Mouse (Mus musculus) liver (tissue): Measurements from ENCODE around the gene Myocd.

Experiments
- DNase-seq: peaks from one replicate; pipeline ENCODE4 v3.0.0-alpha.2; 2020; ENCODE audit warnings: mixed read lengths

The Myocd gene

DNA sequence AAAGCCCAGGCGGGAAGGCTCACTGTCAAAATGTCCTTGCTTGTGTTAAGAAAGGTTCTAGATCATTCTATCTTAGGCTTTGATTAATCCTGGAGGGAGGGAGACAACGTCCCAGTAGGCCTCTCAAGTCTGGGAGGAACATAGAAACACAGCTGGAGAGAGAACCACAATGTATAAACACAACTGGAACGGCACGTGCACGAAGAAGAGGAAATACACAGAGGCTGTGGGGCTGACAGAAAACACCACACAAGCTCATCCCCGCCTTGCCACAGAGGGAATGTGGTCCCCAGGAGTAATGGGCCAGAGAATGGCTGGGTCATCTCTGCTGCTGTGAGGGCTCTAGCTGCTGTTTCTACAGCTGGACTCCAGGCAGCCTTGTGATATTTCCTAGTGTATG, 58.1 kb downstream of the Myocd start:
- DNase-seq = no peak

GRCm38 (mm10) chr11:65209441-65209840, 60.3 kb downstream of the Myocd start:
- no peak for DNase-seq

DNA sequence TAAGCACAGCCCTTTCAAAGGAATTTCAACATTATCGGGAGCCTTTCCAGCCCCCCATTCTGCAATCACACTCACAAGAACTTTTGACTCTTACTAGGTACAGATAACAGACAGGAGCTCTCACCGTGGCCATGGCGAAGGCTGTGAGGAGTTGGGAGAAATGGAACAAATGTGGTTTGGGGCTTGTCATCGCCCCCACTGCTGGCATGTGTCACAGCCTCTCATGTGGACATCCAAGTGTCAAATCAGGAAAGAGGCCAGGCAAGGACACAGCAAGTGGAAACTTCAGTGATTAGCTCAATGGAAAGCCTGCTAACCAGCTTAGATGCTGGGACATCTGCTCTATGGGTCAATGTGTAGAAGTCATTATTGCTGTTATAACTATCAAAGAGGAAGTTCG, 64.5 kb downstream of the Myocd start:
- DNase-seq = no peak

DNA sequence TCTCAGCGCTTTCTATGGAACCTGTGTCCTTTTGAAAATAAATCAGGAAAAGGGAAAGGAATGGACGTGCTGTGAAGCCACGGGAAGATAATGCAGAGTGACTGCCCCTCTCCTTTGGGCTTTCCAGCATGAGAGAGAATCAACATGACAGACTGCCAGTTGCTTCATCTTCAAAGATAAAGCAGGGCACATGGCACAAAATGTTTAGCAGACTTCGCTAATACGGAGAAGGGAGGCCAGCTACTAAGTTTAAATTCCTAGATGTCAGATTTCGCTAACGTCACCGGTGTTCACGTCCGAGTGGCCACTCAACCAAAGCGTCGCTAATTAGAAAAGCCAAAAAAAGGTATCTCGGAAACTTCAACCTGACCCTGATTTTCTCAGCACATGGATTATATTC, 65.1 kb downstream of the Myocd start:
- DNase-seq = no peak

DNA sequence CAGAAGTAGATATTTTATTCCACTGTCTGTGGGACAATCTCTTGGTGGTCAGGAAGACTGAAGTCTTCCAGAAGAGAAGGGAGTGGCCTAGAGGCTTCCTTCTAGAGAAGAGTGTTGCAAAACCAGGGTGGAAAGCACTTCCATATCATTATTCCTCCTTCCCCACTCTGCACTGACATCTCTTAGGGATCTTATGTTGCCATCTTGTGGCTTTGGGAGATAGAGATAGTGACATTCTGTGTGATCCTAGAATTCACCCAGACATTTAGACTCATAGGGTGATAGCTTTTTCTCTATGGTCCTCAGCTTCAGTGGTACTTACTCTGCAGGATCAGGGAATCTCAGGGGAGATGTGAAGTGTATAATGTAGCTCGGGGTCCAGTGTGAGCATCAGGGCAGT, 66.8 kb downstream of the Myocd start:
- DNase-seq = no peak

GRCm38 (mm10) chr11:65202236-65202635, 67.6 kb downstream of the Myocd start:
- DNase-seq = no peak

DNA sequence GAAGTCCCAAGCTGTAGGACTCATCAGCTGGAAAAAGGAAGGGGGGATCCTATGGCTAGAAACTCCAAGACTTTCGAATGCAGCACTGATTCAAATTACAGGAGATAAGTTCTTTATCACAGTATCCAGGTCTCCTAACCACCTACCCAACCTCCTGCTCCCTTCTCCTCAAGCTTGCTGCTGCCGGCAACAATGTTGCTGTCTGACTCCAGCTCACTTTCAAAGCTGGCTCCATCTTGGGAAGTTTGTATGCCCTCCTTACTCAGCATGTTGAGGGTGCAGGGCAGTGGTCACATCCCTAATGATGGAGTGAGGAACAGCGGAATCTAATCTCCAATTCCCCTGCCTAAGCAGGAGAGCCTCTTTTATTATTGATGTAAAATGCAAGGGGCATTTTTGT, 71.8 kb downstream of the Myocd start:
- no peak for DNase-seq

DNA sequence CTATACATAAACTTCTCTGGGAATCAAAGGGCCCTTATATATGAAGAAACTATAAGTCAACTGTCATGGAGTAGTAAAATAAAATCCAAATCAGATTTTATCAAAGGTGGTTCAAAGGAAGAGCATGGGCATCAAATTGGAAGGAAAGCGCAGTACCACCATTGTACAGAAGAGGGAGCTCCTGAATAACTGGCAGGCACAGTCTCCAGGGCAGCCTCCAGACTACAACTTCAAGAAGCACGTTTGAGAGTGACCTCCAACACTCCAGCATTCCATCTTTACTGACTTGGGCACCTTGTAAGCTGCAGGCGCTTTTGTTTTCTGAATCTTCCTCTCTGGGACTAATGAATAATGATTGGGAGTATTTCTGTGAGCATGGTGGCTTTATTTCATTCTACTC, 72.5 kb downstream of the Myocd start:
- peak; percentile 35 for DNase-seq

DNA sequence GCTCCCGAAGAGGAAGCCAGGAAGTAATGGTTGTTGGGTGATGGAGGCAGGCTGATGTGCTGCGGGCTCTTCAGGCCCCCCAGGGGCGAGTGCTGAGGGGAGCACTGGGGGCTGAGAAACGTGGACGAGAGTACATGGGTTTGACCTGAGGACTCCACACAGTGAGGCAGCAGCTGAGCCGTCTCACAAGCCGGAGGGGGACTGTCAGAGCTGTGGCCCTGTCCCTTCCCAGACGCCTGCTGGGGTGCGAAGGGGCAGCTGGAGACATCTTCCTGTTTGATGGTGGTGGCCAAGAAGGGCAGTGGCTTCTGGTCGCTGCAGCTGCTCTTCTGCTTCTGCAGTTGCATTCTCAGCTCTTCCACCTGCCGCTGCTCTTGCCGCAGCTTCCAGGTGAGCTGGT, 82.8 kb downstream of the Myocd start:
- DNase-seq = no peak

DNA sequence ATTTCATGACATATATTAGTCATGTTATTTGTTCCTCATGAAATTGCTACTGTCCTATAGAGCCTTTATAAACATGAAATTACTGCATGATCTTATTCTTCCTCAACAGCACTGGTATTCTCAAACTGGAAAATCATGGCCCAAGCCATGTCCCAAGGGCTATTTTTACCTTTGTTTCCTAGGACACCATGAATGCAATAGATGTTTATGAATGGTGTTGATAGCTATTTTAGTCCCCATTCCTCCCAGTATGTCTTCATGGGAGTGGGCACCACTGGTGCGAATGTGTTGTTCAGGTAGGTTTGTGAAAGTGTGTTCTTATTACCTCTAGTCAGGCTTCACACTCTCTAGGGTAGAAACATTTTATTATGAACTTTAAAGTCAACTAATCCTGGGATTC, 84.7 kb downstream of the Myocd start:
- DNase-seq = no peak

- no peak for DNase-seq
Measured at GRCm38 (mm10) chr11:65170121-65170750, 99.6 kb downstream of the Myocd start.

- DNase-seq = peak; percentile 47
Measured at GRCm38 (mm10) chr11:65162767-65163120, 107.0 kb downstream of the Myocd start, which contains the start of gene Arhgap44. Arhgap44 (minus strand) TSS chr11:65162961.

GRCm38 (mm10) chr11:65161881-65162766, 107.7 kb downstream of the Myocd start:
- DNase-seq = peak; percentile 7

DNA sequence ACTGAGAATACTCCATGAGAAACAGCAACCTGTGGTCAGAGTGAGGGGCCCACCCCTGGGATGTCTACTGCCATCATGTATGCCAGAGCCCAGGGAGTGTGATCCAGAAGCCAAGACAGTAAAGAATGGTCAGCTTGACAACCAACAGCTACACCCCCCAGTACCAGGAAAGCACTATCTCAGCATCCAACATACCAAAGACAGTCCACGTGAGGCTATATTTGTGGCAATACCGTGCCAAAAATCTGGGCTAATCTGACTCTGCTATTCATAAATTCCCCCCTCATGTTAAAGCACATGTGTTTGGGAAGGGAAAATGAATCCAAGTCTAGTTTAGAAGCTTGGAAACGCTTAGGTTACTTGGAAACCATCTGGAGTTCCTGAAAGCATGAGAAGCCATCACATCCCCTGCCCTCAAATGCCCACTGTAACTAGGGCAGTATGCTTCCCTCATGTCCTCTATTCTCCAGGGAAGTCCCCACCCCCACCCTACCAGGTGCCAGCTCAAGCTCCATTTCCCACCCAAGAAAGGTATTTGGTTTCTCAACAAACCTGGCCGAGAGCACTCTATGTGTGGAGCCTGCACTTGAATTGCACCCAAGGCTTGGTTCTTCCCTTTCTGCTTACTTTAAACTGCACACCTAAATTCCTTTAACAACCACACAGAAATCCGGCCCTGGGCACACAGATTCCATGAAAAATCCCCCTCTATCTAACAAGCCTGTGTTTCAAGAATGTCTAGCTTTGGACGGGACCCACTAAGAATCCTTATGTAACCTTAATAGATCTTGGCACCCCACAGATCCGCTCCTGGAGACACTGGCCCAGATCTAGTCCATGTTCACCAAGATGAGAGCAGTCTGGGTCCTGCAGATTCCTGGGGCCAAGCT, 108.6 kb downstream of the Myocd start:
- no peak for DNase-seq

DNA sequence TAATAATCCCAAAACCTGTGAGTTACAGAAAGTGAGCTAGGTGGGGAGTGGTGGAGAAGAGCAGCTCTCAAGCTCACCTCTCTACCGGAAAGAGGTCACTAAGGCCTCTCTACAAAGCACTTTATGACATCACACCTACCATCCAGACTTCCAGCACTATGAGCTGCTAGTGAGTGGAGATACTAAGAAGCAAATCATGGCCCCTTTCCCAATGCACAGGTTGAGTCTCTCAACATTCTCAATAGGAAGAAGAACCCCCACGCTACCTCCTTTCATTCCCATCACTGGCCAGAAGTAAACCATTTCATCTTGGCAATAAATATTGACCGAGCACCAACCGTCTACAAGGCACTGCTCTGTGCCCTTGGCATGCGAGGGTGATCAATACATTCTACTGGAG, 110.0 kb downstream of the Myocd start, which contains the start of gene 1700086D15Rik:
Gene 1700086D15Rik, minus strand, starts transcription at position 101 of the 400 bp plus-strand sequence.
- no peak for DNase-seq

GRCm38 (mm10) chr11:65158658-65158990, 111.2 kb downstream of the Myocd start:
- no peak for DNase-seq

- no peak for DNase-seq
Measured at GRCm38 (mm10) chr11:65157966-65158657, 111.7 kb downstream of the Myocd start.

- DNase-seq = no peak
Measured at GRCm38 (mm10) chr11:65153006-65153405, 116.8 kb downstream of the Myocd start.

DNA sequence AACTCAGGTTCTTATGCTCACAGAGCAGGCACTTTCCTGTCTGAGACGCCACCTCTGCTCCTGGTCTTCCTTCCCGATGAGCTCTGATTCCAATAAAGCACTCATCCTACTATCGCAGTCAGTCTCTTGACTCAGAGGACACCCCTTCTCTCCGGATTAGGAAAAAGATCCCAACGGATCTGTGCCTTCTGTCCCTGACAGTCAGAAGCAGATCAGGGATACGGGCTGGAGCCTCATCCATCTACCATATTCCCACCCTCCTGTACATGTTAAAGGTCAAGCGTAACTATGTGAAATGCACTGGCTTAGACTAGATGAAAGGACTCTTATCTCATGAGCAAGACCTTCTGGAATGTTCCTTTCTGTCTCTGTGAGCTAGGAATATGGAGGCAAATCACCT, 121.3 kb downstream of the Myocd start:
- DNase-seq = no peak

- no peak for DNase-seq
Measured at GRCm38 (mm10) chr11:65142838-65143417, 126.9 kb downstream of the Myocd start.

DNA sequence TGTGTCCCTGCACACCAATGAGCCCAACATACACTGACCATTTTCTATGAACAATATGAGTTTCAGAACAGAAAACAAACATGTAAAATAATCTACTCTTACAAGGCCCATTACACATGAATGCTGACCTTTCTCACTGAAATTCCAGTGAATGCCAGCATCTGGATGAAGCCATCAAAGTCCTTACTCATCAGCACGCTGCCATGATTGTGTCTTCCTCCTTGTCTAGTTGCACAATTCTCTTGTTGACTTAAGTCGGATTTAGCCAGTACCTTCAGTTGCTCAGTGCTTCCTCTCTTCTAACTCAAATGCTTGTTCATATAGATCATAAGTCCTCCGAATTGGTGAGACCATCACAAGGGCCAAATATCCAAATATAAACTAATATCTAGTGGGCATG, 130.8 kb downstream of the Myocd start:
- DNase-seq = no peak

DNA sequence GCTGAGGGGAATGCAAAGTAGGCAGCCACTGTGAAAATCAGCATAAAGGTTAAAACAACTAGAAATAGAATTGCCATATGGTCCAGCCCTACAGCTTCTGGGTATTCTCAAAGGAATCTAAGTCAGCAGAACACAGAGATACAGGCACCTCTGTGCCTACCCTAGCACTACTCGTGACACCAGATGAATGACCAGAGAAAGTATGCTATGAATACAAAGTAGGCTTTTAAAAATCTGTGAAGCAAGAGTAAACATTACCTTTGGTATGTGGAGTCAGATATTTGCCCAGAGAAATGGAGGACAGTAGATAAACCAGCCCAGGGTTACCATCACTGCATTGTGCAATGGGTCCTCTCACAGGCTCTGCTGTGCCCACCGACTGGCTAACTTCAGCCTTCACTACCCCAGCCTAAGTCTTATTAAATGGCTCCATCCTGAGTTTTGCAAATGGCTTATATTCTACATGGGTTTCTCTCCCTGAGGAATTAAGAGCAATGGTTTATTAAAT, 132.6 kb downstream of the Myocd start:
- DNase-seq = no peak
